19 mouse cellular contexts compared by ENCODE assay signal in the genomic region with DNA sequence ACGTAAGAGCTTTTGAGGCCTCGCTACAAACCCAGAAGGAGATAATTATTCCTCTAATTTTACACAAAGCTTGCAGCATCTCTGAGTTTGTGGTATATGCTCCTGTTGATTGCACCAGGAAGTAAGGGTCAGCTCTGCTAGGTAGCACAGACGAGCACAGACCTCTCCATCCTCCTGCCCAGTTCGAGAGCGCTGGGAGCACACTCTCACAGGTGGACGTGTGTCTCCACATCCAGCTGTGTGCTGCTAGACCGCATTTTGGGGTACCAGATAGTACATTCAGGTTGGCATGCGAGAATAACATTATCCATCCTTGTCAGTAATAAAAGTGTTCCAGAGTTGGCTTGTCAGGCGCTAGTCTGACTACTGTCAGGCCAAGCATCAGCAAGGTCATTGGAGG. TPM values are rescaled to one million over a fixed set of nuclear protein-coding genes. Genes with fewer than 3 reads are reported as not detected.
A peak's percentile ranks its signal among the peaks of the same experiment; 100 is the strongest.
DNase-seq lines count a peak whose midpoint lies in the region; ATAC-seq lines count a peak whose summit lies in the region.
"Had no signal": no experiment of that assay in that cellular context is flagged by ENCODE, and none has a peak within 500 bp of the region (broad histone marks: within the 10 kb centered on the region; RNA-seq: fewer than 3 reads in every experiment).

No protein-coding gene starts in this region.

- WGBS in embryonic facial prominence, embryonic 12.5 days: 70% methylated on average over 9 of the region's 9 CpGs
- 74% methylated on average over 9 of the region's 9 CpGs for WGBS in embryonic facial prominence, embryonic 10.5 days
- WGBS in kidney, embryonic 15.5 days: 40% methylated on average over 9 of the region's 9 CpGs

- H3K9ac ChIP-seq in embryonic facial prominence, embryonic 12.5 days: no peak overlapping the region
- no peak overlapping the region for H3K9ac ChIP-seq in kidney, embryonic 15.5 days
- H3K9ac ChIP-seq: hindbrain, embryonic 13.5 days had no signal

- no peak overlapping the region for H3K4me3 ChIP-seq in embryonic facial prominence, embryonic 12.5 days
- no peak overlapping the region for H3K4me3 ChIP-seq in embryonic facial prominence, embryonic 10.5 days
- H3K4me3 ChIP-seq in kidney, embryonic 15.5 days (replicated peaks): no peak overlapping the region
- H3K4me3 ChIP-seq: hindbrain, embryonic 13.5 days had no signal

- ATAC-seq in embryonic facial prominence, embryonic 12.5 days (ENCODE audit: insufficient number of reproducible peaks, insufficient read depth, low FRiP score, low TSS enrichment): no peak
- no peak for ATAC-seq in kidney, embryonic 15.5 days (replicated peaks; ENCODE audit: low FRiP score)
- ATAC-seq: activated CD4-positive, CD25-positive, alpha-beta regulatory T cell, adult 4 months; CD4-positive, CD25-positive, alpha-beta regulatory T cell, adult 4 months; hindbrain, postnatal 0 days; Patski had no signal

- H3K27me3 ChIP-seq in embryonic facial prominence, embryonic 12.5 days: peaks cover 17% of the 10 kb centered on the region
- peaks cover 19% of the 10 kb centered on the region for H3K27me3 ChIP-seq in embryonic facial prominence, embryonic 10.5 days (replicated peaks; ENCODE audit: low read depth, poor library complexity, severe bottlenecking)
- no peaks in the 10 kb centered on the region for H3K27me3 ChIP-seq in kidney, embryonic 15.5 days
- H3K27me3 ChIP-seq: Patski had no signal

- DNase-seq in embryonic facial prominence, embryonic 10.5 days (ENCODE audit: low spot score): no peak
- peak; percentile 87 for DNase-seq in heart, adult 11 months
- no peak for DNase-seq in heart, postnatal 4 days
- no peak for DNase-seq in kidney, adult 18-20 months
- DNase-seq in layer of hippocampus, adult 8-10 months (ENCODE audit: low spot score in 2 of 2): no peak
- DNase-seq: adrenal gland, postnatal 14 days; cerebellum, adult 11-12 months; cerebellum, adult 9-10 months; cerebellum, postnatal 25 days; gastrocnemius, postnatal 36 days; heart, adult 18-20 months had no signal

- no peaks in the 10 kb centered on the region for H3K4me1 ChIP-seq in embryonic facial prominence, embryonic 12.5 days
- peaks cover 18% of the 10 kb centered on the region for H3K4me1 ChIP-seq in embryonic facial prominence, embryonic 10.5 days
- H3K4me1 ChIP-seq in kidney, embryonic 15.5 days: peaks cover 45% of the 10 kb centered on the region
- H3K4me1 ChIP-seq: hindbrain, embryonic 13.5 days had no signal

- H3K4me2 ChIP-seq in embryonic facial prominence, embryonic 12.5 days (replicated peaks): no peak overlapping the region
- H3K4me2 ChIP-seq in kidney, embryonic 15.5 days: no peak overlapping the region
- H3K4me2 ChIP-seq: heart, embryonic 11.5 days; hindbrain, embryonic 13.5 days had no signal

- no peaks in the 10 kb centered on the region for H3K9me3 ChIP-seq in embryonic facial prominence, embryonic 12.5 days
- H3K9me3 ChIP-seq in embryonic facial prominence, embryonic 10.5 days: no peaks in the 10 kb centered on the region
- H3K9me3 ChIP-seq in kidney, embryonic 15.5 days (replicated peaks): no peaks in the 10 kb centered on the region
- H3K9me3 ChIP-seq: hindbrain, embryonic 13.5 days had no signal

- H3K36me3 ChIP-seq in embryonic facial prominence, embryonic 12.5 days: no peaks in the 10 kb centered on the region
- no peaks in the 10 kb centered on the region for H3K36me3 ChIP-seq in embryonic facial prominence, embryonic 10.5 days (replicated peaks)
- no peaks in the 10 kb centered on the region for H3K36me3 ChIP-seq in kidney, embryonic 15.5 days
- H3K36me3 ChIP-seq: hindbrain, embryonic 13.5 days had no signal

- 0 out of 2 replicates have a peak overlapping the region, but pooled peaks have one; percentile 23 for H3K27ac ChIP-seq in embryonic facial prominence, embryonic 12.5 days
- no peak overlapping the region for H3K27ac ChIP-seq in embryonic facial prominence, embryonic 10.5 days (replicated peaks)
- peak overlapping the region; percentile 72 for H3K27ac ChIP-seq in kidney, embryonic 15.5 days
- H3K27ac ChIP-seq: hindbrain, embryonic 13.5 days; hindbrain, postnatal 0 days had no signal

RNA-seq across cellular contexts. Expression of gene Tjp2, which starts 5.8 kb away (rescaled TPM):
- 26.0 and 26.6 TPM in 2 replicates for polyA plus RNA-seq in embryonic facial prominence, embryonic 12.5 days (2016; fragmentation: Nextera tagmentation; extraction: Ambion mirVana)
- polyA plus RNA-seq in embryonic facial prominence, embryonic 10.5 days (2016; fragmentation: Nextera tagmentation; extraction: Ambion mirVana): 35.1 TPM in 2 replicates
- total RNA-seq in heart, postnatal 4 days (2021): 10 to 100 TPM; 36.9 to 37.7 TPM
- 31.3 and 31.4 TPM in 2 replicates for polyA plus RNA-seq in kidney, embryonic 15.5 days (2015; fragmentation: Nextera tagmentation; extraction: Ambion mirVana)
- 10 to 100 TPM; 17.7 to 25.5 (median 23.1) TPM for total RNA-seq in layer of hippocampus, adult 8-10 months (2022)
